Mouse (Mus musculus) natural killer cell, adult 2 months (primary cell): ENCODE measurements around the gene Arfip1.

ENCODE experiments used
- DNase-seq, 2 experiments: peaks; one replicate each; pipeline ENCODE4 v3.0.0; 2022; ENCODE audit warnings: low spot score in 2 of 2

Gene Arfip1

GRCm38 (mm10) chr3:84455733-84456417 is 126.5 kb downstream of the Arfip1 start:
- DNase-seq = no peak

GRCm38 (mm10) chr3:84450651-84451050 is 131.8 kb downstream of the Arfip1 start:
- no peak for DNase-seq

- DNase-seq = no peak
Measured at GRCm38 (mm10) chr3:84449015-84449414, 133.4 kb downstream of the Arfip1 start.

- DNase-seq = no peak
Measured at GRCm38 (mm10) chr3:84447803-84448202, 134.6 kb downstream of the Arfip1 start.
